Mouse (Mus musculus) midbrain, embryonic 12.5 days (tissue): ENCODE data around the gene Fam221b. TPM values are rescaled to one million over a fixed set of nuclear protein-coding genes. Genes with fewer than 3 reads are reported as not detected.

ENCODE experiments used
- microRNA-seq: library from miRNA; unstranded; fragments of <30 nt; microRNA quantifications from one replicate; pipeline ENCODE4, GENCODE M21; 2017
- polyA plus RNA-seq: library from polyadenylated mRNA; unstranded; fragments of >200 nt; fragmentation: Nextera tagmentation; extraction: Ambion mirVana; gene quantifications from 2 replicates; pipeline ENCODE4 v1.2.1, GENCODE M21; 2016

Fam221b gene
- polyA plus RNA-seq, 1 experiment from 2014 or later: 2.8 TPM

Small RNAs within 50 kb of the gene (microRNA-seq; reads per million reads assigned to microRNA genes)
- not detected for gene Gm25262

Other genes with a start within 250 kb of the Fam221b start
- 0.28 and 0.38 TPM in 2 replicates for gene Fam166b, start 240.0 kb downstream of the Fam221b start, polyA plus RNA-seq
- gene Tesk1, start 227.2 kb downstream of the Fam221b start, polyA plus RNA-seq: 12.7 and 15.0 TPM in 2 replicates
- 2.0 and 2.9 TPM in 2 replicates for gene Cd72, start 214.5 kb downstream of the Fam221b start, polyA plus RNA-seq
- gene Sit1, start 185.4 kb downstream of the Fam221b start, polyA plus RNA-seq: not detected in 2 replicates
- 45.0 and 47.9 TPM in 2 replicates for gene Ccdc107, start 176.2 kb downstream of the Fam221b start, polyA plus RNA-seq
- 33.1 TPM in 2 replicates for gene Arhgef39, start 169.4 kb downstream of the Fam221b start, polyA plus RNA-seq
- gene Car9, start 162.2 kb downstream of the Fam221b start, polyA plus RNA-seq: 0.52 and 0.61 TPM in 2 replicates
- 46.0 and 61.3 TPM in 2 replicates for gene Tpm2, start 145.4 kb downstream of the Fam221b start, polyA plus RNA-seq
- gene Creb3, start 106.8 kb downstream of the Fam221b start, polyA plus RNA-seq: 48.8 and 64.1 TPM in 2 replicates
- 64.5 and 64.6 TPM in 2 replicates for gene Tln1, start 106.5 kb downstream of the Fam221b start, polyA plus RNA-seq
- gene Rgp1, start 90.4 kb downstream of the Fam221b start, polyA plus RNA-seq: 31.8 and 37.2 TPM in 2 replicates
- 49.2 and 52.6 TPM in 2 replicates for gene Gba2, start 90.3 kb downstream of the Fam221b start, polyA plus RNA-seq
- 0.51 and 1.8 TPM in 2 replicates for gene Msmp, start 84.7 kb downstream of the Fam221b start, polyA plus RNA-seq
- gene Npr2, start 37.2 kb downstream of the Fam221b start, polyA plus RNA-seq: 24.9 TPM in 2 replicates
- 3.9 TPM in 2 replicates for gene Spag8, start 15.6 kb downstream of the Fam221b start, polyA plus RNA-seq
- gene Hint2, start 12.7 kb downstream of the Fam221b start, polyA plus RNA-seq: 70.6 and 71.8 TPM in 2 replicates
- gene Tmem8b, start 174 bp downstream of the Fam221b start, polyA plus RNA-seq: 11.9 and 14.7 TPM in 2 replicates
- gene Olfr70, start 31.7 kb upstream of the Fam221b start, polyA plus RNA-seq: not detected in 2 replicates
- not detected in 2 replicates for gene Olfr71, start 41.1 kb upstream of the Fam221b start, polyA plus RNA-seq
- 0.11 and 0.16 TPM in 2 replicates for gene Hrct1, start 58.0 kb upstream of the Fam221b start, polyA plus RNA-seq
- gene Spaar, start 60.9 kb upstream of the Fam221b start, polyA plus RNA-seq: not detected in 2 replicates
- not detected in 2 replicates for gene Olfr159, start 101.9 kb upstream of the Fam221b start, polyA plus RNA-seq
- gene Olfr156, start 154.8 kb upstream of the Fam221b start, polyA plus RNA-seq: not detected in 2 replicates
- gene Olfr157, start 171.1 kb upstream of the Fam221b start, polyA plus RNA-seq: not detected in 2 replicates
- gene Olfr155, start 182.4 kb upstream of the Fam221b start, polyA plus RNA-seq: not detected in 2 replicates
- gene Reck, start 206.4 kb upstream of the Fam221b start, polyA plus RNA-seq: 12.0 and 15.1 TPM in 2 replicates